Mouse (Mus musculus) kidney, postnatal 0 days (tissue): Measurements from ENCODE around the gene Map1lc3b. TPM values are rescaled to one million over a fixed set of nuclear protein-coding genes. Genes with fewer than 3 reads are reported as not detected.
A peak's percentile ranks its signal among the peaks of the same experiment; 100 is the strongest.

Experiments
- ATAC-seq: fragments of 200-750 bp; cut with Nextera tagmentation; replicated peaks from 2 replicates; pipeline ENCODE4 v1.8.0; 2017; ENCODE audit warnings: low read depth, moderate number of reproducible peaks, moderate TSS enrichment, moderate library complexity; ENCODE audit not compliant: low FRiP score
- DNase-seq: peaks from one replicate; pipeline ENCODE4 v3.0.0-alpha.2; 2016; ENCODE audit warnings: low spot score
- H3K27ac ChIP-seq: fragments of 300-500 bp; sonication (generic); 2 replicates; pipeline ENCODE4 v1.5.1; 2014; ENCODE audit warnings: mild to moderate bottlenecking
- H3K27me3 ChIP-seq: fragments of 300-500 bp; sonication (generic); 2 replicates; pipeline ENCODE4 v1.6.1; 2014; ENCODE audit warnings: low read length, mixed read lengths; ENCODE audit not compliant: insufficient read depth
- H3K36me3 ChIP-seq: fragments of 300-500 bp; sonication (generic); 2 replicates; pipeline ENCODE4 v1.6.1; 2014; ENCODE audit warnings: low read length, mixed read lengths; ENCODE audit not compliant: insufficient read depth
- H3K4me1 ChIP-seq: fragments of 300-500 bp; sonication (generic); replicated peaks from 2 replicates; pipeline ENCODE4 v1.6.1; 2014; ENCODE audit warnings: antibody characterized with exemption, low read length, mixed read lengths; ENCODE audit not compliant: insufficient read depth
- H3K4me2 ChIP-seq: fragments of 300-500 bp; sonication (generic); 2 replicates; pipeline ENCODE4 v1.6.1; 2014; ENCODE audit warnings: mild to moderate bottlenecking, low read length, moderate library complexity, mixed read lengths
- H3K4me3 ChIP-seq: fragments of 300-500 bp; sonication (generic); replicated peaks from 2 replicates; pipeline ENCODE4 v1.5.1; 2014; ENCODE audit warnings: low read depth, low read length
- H3K9ac ChIP-seq: fragments of 300-500 bp; sonication (generic); 2 replicates; pipeline ENCODE4 v1.6.1; 2014; ENCODE audit warnings: low read depth, low read length
- H3K9me3 ChIP-seq: fragments of 300-500 bp; sonication (generic); replicated peaks from 2 replicates; pipeline ENCODE4 v1.6.1; 2016; ENCODE audit warnings: low read length, inconsistent platforms, mixed read lengths
- CTCF ChIP-seq: IDR thresholded peaks from 2 replicates; pipeline ENCODE4 v1.5.1; 2016; ENCODE audit warnings: antibody characterized with exemption, low read depth, mild to moderate bottlenecking, moderate library complexity
- WGBS: fragments of 180-500 bp; shearing (Covaris S2); extraction: QIAGEN DNeasy Blood & Tissue Kit; methylation state at CpG from one replicate; pipeline ENCODE4 v1.1.7; 2014; 5-methylcytosine and 5-hydroxymethylcytosine counted together
- polyA plus RNA-seq: library from polyadenylated mRNA; unstranded; fragments of >200 nt; fragmentation: Nextera tagmentation; extraction: Ambion mirVana; gene quantifications from 2 replicates; pipeline ENCODE4 v1.2.1, GENCODE M21; 2015

The Map1lc3b gene
- polyA plus RNA-seq, 1 experiment from 2014 or later = 281 TPM

- DNase-seq (no peak), ATAC-seq (no peak)
- H3K4me2 ChIP-seq = no peak overlapping the region
- 88% methylated on average over 11 of the region's 11 CpGs for WGBS
- no peaks in the 10 kb centered on the region for H3K9me3 ChIP-seq
- no peak for TF ChIP-seq CTCF
- H3K4me3 ChIP-seq = no peak overlapping the region
- no peak overlapping the region for H3K27ac ChIP-seq
- no peak overlapping the region for H3K9ac ChIP-seq
- H3K36me3 ChIP-seq = peaks cover 55% of the 10 kb centered on the region
- H3K4me1 ChIP-seq = no peaks in the 10 kb centered on the region
- no peaks in the 10 kb centered on the region for H3K27me3 ChIP-seq
Observed at GRCm38 (mm10) chr8:121609916-121610315, 19.8 kb downstream of the Map1lc3b start.

GRCm38 (mm10) chr8:121613419-121613818 lies 23.3 kb downstream of the Map1lc3b start:
- H3K36me3 ChIP-seq = peaks cover 32% of the 10 kb centered on the region
- no peak for ATAC-seq
- TF ChIP-seq CTCF = no peak

GRCm38 (mm10) chr8:121619401-121619995 lies 29.3 kb downstream of the Map1lc3b start:
- DNase-seq (peak; percentile 86), ATAC-seq (peak; percentile 58)
- Histone ChIP-seq H3K4me2 (peak overlapping the region; percentile 9; the same call in 1 of the 2 replicates), H3K9ac (no peak overlapping the region), H3K4me3 (no peak overlapping the region), H3K9me3 (no peaks in the 10 kb centered on the region), H3K36me3 (0 out of 2 replicates have a peak, but pooled peaks cover 4% of the 10 kb centered on the region), H3K27ac (peak overlapping the region; percentile 72), H3K27me3 (no peaks in the 10 kb centered on the region), H3K4me1 (peaks cover 16% of the 10 kb centered on the region)
- no peak for TF ChIP-seq CTCF
- WGBS = 34% methylated on average over 7 of the region's 7 CpGs

More at GRCm38 (mm10) chr8:121613419-121613818, 23.3 kb downstream of the Map1lc3b start:
- no peaks in the 10 kb centered on the region for H3K9me3 ChIP-seq
- no peak for DNase-seq
- no peak overlapping the region for H3K4me3 ChIP-seq
- H3K9ac ChIP-seq = no peak overlapping the region
- no peak overlapping the region for H3K27ac ChIP-seq
- no peak overlapping the region for H3K4me2 ChIP-seq
- H3K4me1 ChIP-seq = no peaks in the 10 kb centered on the region
- no peaks in the 10 kb centered on the region for H3K27me3 ChIP-seq

GRCm38 (mm10) chr8:121620801-121621516 lies 30.8 kb downstream of the Map1lc3b start:
- H3K27ac ChIP-seq = peak overlapping the region; percentile 57; the same call in 1 of the 2 replicates
- peaks cover 16% of the 10 kb centered on the region for H3K4me1 ChIP-seq
- TF ChIP-seq CTCF = no peak
- peak; percentile 25 for DNase-seq
- ATAC-seq = peak; percentile 35; the same call in 1 of the 2 replicates
- H3K36me3 ChIP-seq = 0 out of 2 replicates have a peak, but pooled peaks cover 4% of the 10 kb centered on the region
- no peaks in the 10 kb centered on the region for H3K27me3 ChIP-seq
- H3K9me3 ChIP-seq = no peaks in the 10 kb centered on the region
- no peak overlapping the region for H3K4me3 ChIP-seq
- WGBS = 71% methylated on average over 12 of the region's 12 CpGs
- no peak overlapping the region for H3K9ac ChIP-seq
- no peak overlapping the region for H3K4me2 ChIP-seq

GRCm38 (mm10) chr8:121621879-121622278 lies 31.7 kb downstream of the Map1lc3b start:
- H3K4me2 ChIP-seq = no peak overlapping the region
- H3K27ac ChIP-seq = no peak overlapping the region
- peaks cover 16% of the 10 kb centered on the region for H3K4me1 ChIP-seq
- WGBS = 44% methylated on average over 1 of the region's 1 CpGs
- DNase-seq (peak; percentile 29), ATAC-seq (no peak)
- no peaks in the 10 kb centered on the region for H3K9me3 ChIP-seq
- H3K36me3 ChIP-seq = 0 out of 2 replicates have a peak, but pooled peaks cover 8% of the 10 kb centered on the region
- TF ChIP-seq CTCF = peak; percentile 53
- no peaks in the 10 kb centered on the region for H3K27me3 ChIP-seq
- no peak overlapping the region for H3K4me3 ChIP-seq
- no peak overlapping the region for H3K9ac ChIP-seq

GRCm38 (mm10) chr8:121623043-121623442 lies 32.9 kb downstream of the Map1lc3b start:
- DNase-seq = no peak
- no peak overlapping the region for H3K4me3 ChIP-seq
- no peak overlapping the region for H3K9ac ChIP-seq
- ATAC-seq = no peak
- H3K36me3 ChIP-seq = 0 out of 2 replicates have a peak, but pooled peaks cover 4% of the 10 kb centered on the region
- TF ChIP-seq CTCF = no peak
- 89% methylated on average over 8 of the region's 8 CpGs for WGBS
- no peaks in the 10 kb centered on the region for H3K27me3 ChIP-seq
- H3K4me1 ChIP-seq = peaks cover 16% of the 10 kb centered on the region
- H3K4me2 ChIP-seq = no peak overlapping the region
- H3K9me3 ChIP-seq = no peaks in the 10 kb centered on the region
- H3K27ac ChIP-seq = no peak overlapping the region
